Mouse (Mus musculus) intestine, embryonic 16.5 days (tissue): Measurements from ENCODE around the gene Ak4. TPM values are rescaled to one million over a fixed set of nuclear protein-coding genes. Genes with fewer than 3 reads are reported as not detected.

ENCODE experiments used
- ATAC-seq: fragments of 200-750 bp; cut with Nextera tagmentation; 2 replicates; pipeline ENCODE4 v1.8.0; 2017; ENCODE audit warnings: moderate TSS enrichment, moderate library complexity
- H3K27ac ChIP-seq: fragments of 300-500 bp; sonication (generic); 2 replicates; pipeline ENCODE4 v1.5.1; 2014; ENCODE audit warnings: mild to moderate bottlenecking, low read length
- H3K27me3 ChIP-seq: fragments of 300-500 bp; sonication (generic); replicated peaks from 2 replicates; pipeline ENCODE4 v1.6.1; 2014; ENCODE audit warnings: low read length, control low read depth, mixed read lengths; ENCODE audit not compliant: control insufficient read depth, insufficient read depth
- H3K36me3 ChIP-seq: fragments of 300-500 bp; sonication (generic); 2 replicates; pipeline ENCODE4 v1.6.1; 2014; ENCODE audit warnings: low read length, control low read depth; ENCODE audit not compliant: control insufficient read depth, insufficient read depth
- H3K4me1 ChIP-seq: fragments of 300-500 bp; sonication (generic); 2 replicates; pipeline ENCODE4 v1.6.1; 2014; ENCODE audit warnings: low read length, control low read depth, mixed read lengths; ENCODE audit not compliant: control insufficient read depth, insufficient read depth
- H3K4me2 ChIP-seq: fragments of 300-500 bp; sonication (generic); 2 replicates; pipeline ENCODE4 v1.6.1; 2014; ENCODE audit warnings: low read depth, low read length, control low read depth
- H3K4me3 ChIP-seq: fragments of 300-500 bp; sonication (generic); 2 replicates; pipeline ENCODE4 v1.5.1; 2014; ENCODE audit warnings: mild to moderate bottlenecking, low read length
- H3K9ac ChIP-seq: fragments of 300-500 bp; sonication (generic); 2 replicates; pipeline ENCODE4 v1.6.1; 2014; ENCODE audit warnings: low read depth, low read length
- H3K9me3 ChIP-seq: fragments of 300-500 bp; sonication (generic); 2 replicates; pipeline ENCODE4 v1.6.1; 2016; ENCODE audit warnings: low read length, control low read depth; ENCODE audit not compliant: control insufficient read depth
- WGBS: fragments of 180-500 bp; shearing (Covaris S2); extraction: QIAGEN DNeasy Blood & Tissue Kit; methylation state at CpG from one replicate; pipeline ENCODE4 v1.1.7; 2014; 5-methylcytosine and 5-hydroxymethylcytosine counted together
- polyA plus RNA-seq: library from polyadenylated mRNA; unstranded; fragments of >200 nt; fragmentation: Nextera tagmentation; extraction: Ambion mirVana; gene quantifications from 2 replicates; pipeline ENCODE4 v1.2.1, GENCODE M21; 2015

The Ak4 gene
- polyA plus RNA-seq, 1 experiment from 2014 or later, result 19.9 TPM

- H3K9ac ChIP-seq, result no peak overlapping the region
- H3K4me1 ChIP-seq, result no peaks in the 10 kb centered on the region
- H3K27ac ChIP-seq, result no peak overlapping the region
- H3K9me3 ChIP-seq, result no peaks in the 10 kb centered on the region
- no peak overlapping the region for H3K4me3 ChIP-seq
- 77% methylated on average over 3 of the region's 3 CpGs for WGBS
- no peak for ATAC-seq
- H3K4me2 ChIP-seq, result no peak overlapping the region
- no peaks in the 10 kb centered on the region for H3K27me3 ChIP-seq
- no peaks in the 10 kb centered on the region for H3K36me3 ChIP-seq
These were observed 47.2 kb downstream of the Ak4 start for GRCm38 (mm10) chr4:101466264-101466663.

GRCm38 (mm10) chr4:101469242-101469641 is 50.2 kb downstream of the Ak4 start:
- H3K4me1 ChIP-seq, result no peaks in the 10 kb centered on the region
- no peak overlapping the region for H3K4me3 ChIP-seq
- H3K9me3 ChIP-seq, result no peaks in the 10 kb centered on the region
- no peak overlapping the region for H3K4me2 ChIP-seq
- no peak overlapping the region for H3K9ac ChIP-seq
- 88% methylated on average over 5 of the region's 5 CpGs for WGBS
- no peak for ATAC-seq
- H3K27ac ChIP-seq, result no peak overlapping the region
- no peaks in the 10 kb centered on the region for H3K36me3 ChIP-seq
- no peaks in the 10 kb centered on the region for H3K27me3 ChIP-seq

GRCm38 (mm10) chr4:101470543-101470942 is 51.5 kb downstream of the Ak4 start:
- no peak overlapping the region for H3K27ac ChIP-seq
- H3K9me3 ChIP-seq, result no peaks in the 10 kb centered on the region
- no peak overlapping the region for H3K9ac ChIP-seq
- H3K27me3 ChIP-seq, result no peaks in the 10 kb centered on the region
- no peaks in the 10 kb centered on the region for H3K4me1 ChIP-seq
- no peak overlapping the region for H3K4me2 ChIP-seq
- H3K36me3 ChIP-seq, result no peaks in the 10 kb centered on the region
- WGBS, result 59% methylated on average over 5 of the region's 5 CpGs
- no peak overlapping the region for H3K4me3 ChIP-seq
- ATAC-seq, result no peak

GRCm38 (mm10) chr4:101472767-101473166 is 53.7 kb downstream of the Ak4 start:
- no peak for ATAC-seq
- no peak overlapping the region for H3K4me3 ChIP-seq
- WGBS, result 86% methylated on average over 3 of the region's 3 CpGs
- H3K4me2 ChIP-seq, result no peak overlapping the region
- no peak overlapping the region for H3K27ac ChIP-seq
- no peaks in the 10 kb centered on the region for H3K27me3 ChIP-seq
- H3K9me3 ChIP-seq, result no peaks in the 10 kb centered on the region
- no peaks in the 10 kb centered on the region for H3K4me1 ChIP-seq
- no peaks in the 10 kb centered on the region for H3K36me3 ChIP-seq
- H3K9ac ChIP-seq, result no peak overlapping the region

GRCm38 (mm10) chr4:101490320-101490917 is 71.3 kb downstream of the Ak4 start:
- H3K4me2 ChIP-seq, result no peak overlapping the region
- WGBS, result 81% methylated on average over 8 of the region's 8 CpGs
- no peak overlapping the region for H3K27ac ChIP-seq
- no peaks in the 10 kb centered on the region for H3K4me1 ChIP-seq
- H3K9ac ChIP-seq, result no peak overlapping the region
- H3K36me3 ChIP-seq, result no peaks in the 10 kb centered on the region
- ATAC-seq, result no peak
- 0 out of 2 replicates have a peak, but pooled peaks cover 3% of the 10 kb centered on the region for H3K27me3 ChIP-seq
- H3K9me3 ChIP-seq, result no peaks in the 10 kb centered on the region
- H3K4me3 ChIP-seq, result no peak overlapping the region

- peaks cover 10% of the 10 kb centered on the region; the same call in 1 of the 2 replicates for H3K27me3 ChIP-seq
- no peak overlapping the region for H3K27ac ChIP-seq
- H3K36me3 ChIP-seq, result no peaks in the 10 kb centered on the region
- ATAC-seq, result no peak
- H3K4me3 ChIP-seq, result no peak overlapping the region
- WGBS, result 64% methylated on average over 6 of the region's 6 CpGs
- peaks cover 3% of the 10 kb centered on the region; the same call in 1 of the 2 replicates for H3K4me1 ChIP-seq
- H3K4me2 ChIP-seq, result no peak overlapping the region
- no peak overlapping the region for H3K9ac ChIP-seq
- H3K9me3 ChIP-seq, result no peaks in the 10 kb centered on the region
These were observed 72.6 kb downstream of the Ak4 start for GRCm38 (mm10) chr4:101491704-101492103.

GRCm38 (mm10) chr4:101493611-101494197 is 74.6 kb downstream of the Ak4 start:
- peaks cover 22% of the 10 kb centered on the region for H3K27me3 ChIP-seq
- H3K9me3 ChIP-seq, result no peaks in the 10 kb centered on the region
- peaks cover 3% of the 10 kb centered on the region; the same call in 1 of the 2 replicates for H3K4me1 ChIP-seq
- H3K27ac ChIP-seq, result no peak overlapping the region
- no peak overlapping the region for H3K4me3 ChIP-seq
- ATAC-seq, result no peak
- no peaks in the 10 kb centered on the region for H3K36me3 ChIP-seq
- H3K4me2 ChIP-seq, result no peak overlapping the region
- H3K9ac ChIP-seq, result no peak overlapping the region

GRCm38 (mm10) chr4:101496188-101496533 is 77.1 kb downstream of the Ak4 start:
- 3% methylated on average over 28 of the region's 28 CpGs for WGBS
- Histone ChIP-seq H3K9ac (peak overlapping the region; percentile 50), H3K9me3 (no peaks in the 10 kb centered on the region), H3K4me3 (peak overlapping the region; percentile 60), H3K4me1 (peaks cover 3% of the 10 kb centered on the region; the same call in 1 of the 2 replicates), H3K36me3 (no peaks in the 10 kb centered on the region), H3K27ac (no peak overlapping the region), H3K27me3 (peaks cover 24% of the 10 kb centered on the region), H3K4me2 (peak overlapping the region; percentile 93)
- no peak for ATAC-seq

GRCm38 (mm10) chr4:101496534-101497237 is 77.6 kb downstream of the Ak4 start, which contains the start of gene Dnajc6:
Gene Dnajc6, plus strand, starts transcription at chr4:101496648.
- H3K4me2 ChIP-seq, result peak within 1 kb of the TSS; percentile 93
- H3K9ac ChIP-seq, result peak within 1 kb of the TSS; percentile 50
- no peaks in the 10 kb centered on the region for H3K36me3 ChIP-seq
- H3K27ac ChIP-seq, result no peak within 1 kb of the TSS
- peak within 1 kb of the TSS; percentile 60 for H3K4me3 ChIP-seq
- no peaks in the 10 kb centered on the region for H3K9me3 ChIP-seq
- ATAC-seq, result peak; percentile 69
- peaks cover 24% of the 10 kb centered on the region for H3K27me3 ChIP-seq
- peaks cover 3% of the 10 kb centered on the region; the same call in 1 of the 2 replicates for H3K4me1 ChIP-seq
- under 1% methylated on average over 55 of the region's 57 CpGs for WGBS
